Comparison of ENCODE assay signal across 18 mouse cellular contexts in genomic region chr3:66983481-66983880, GRCm38 (mm10). TPM values are rescaled to one million over a fixed set of nuclear protein-coding genes. Genes with fewer than 3 reads are reported as not detected.
DNase-seq lines count a peak whose midpoint lies in the region; ATAC-seq lines count a peak whose summit lies in the region.
"Had no signal": no experiment of that assay in that cellular context is flagged by ENCODE, and none has a peak within 500 bp of the region (broad histone marks: within the 10 kb centered on the region; RNA-seq: fewer than 3 reads in every experiment).

No protein-coding gene starts in this region.

- no peaks in the 10 kb centered on the region for H3K9me3 ChIP-seq in hindbrain, embryonic 11.5 days (ENCODE audit: control insufficient read depth, low read length)
- H3K9me3 ChIP-seq in hindbrain, embryonic 12.5 days (replicated peaks), result no peaks in the 10 kb centered on the region
- H3K9me3 ChIP-seq in midbrain, embryonic 14.5 days (ENCODE audit: control insufficient read depth, low read length), result no peaks in the 10 kb centered on the region
- H3K9me3 ChIP-seq in midbrain, embryonic 16.5 days (replicated peaks; ENCODE audit: control insufficient read depth, low read length, poor library complexity, severe bottlenecking), result no peaks in the 10 kb centered on the region
- no peaks in the 10 kb centered on the region for H3K9me3 ChIP-seq in limb, embryonic 10.5 days (replicated peaks)
- H3K9me3 ChIP-seq in forebrain, embryonic 15.5 days, result no peaks in the 10 kb centered on the region
- no peaks in the 10 kb centered on the region for H3K9me3 ChIP-seq in forebrain, embryonic 10.5 days
- H3K9me3 ChIP-seq: forebrain, embryonic 13.5 days had no signal

- H3K36me3 ChIP-seq in hindbrain, embryonic 11.5 days (ENCODE audit: control insufficient read depth, insufficient read depth, low read length), result no peaks in the 10 kb centered on the region
- H3K36me3 ChIP-seq in hindbrain, embryonic 12.5 days, result no peaks in the 10 kb centered on the region
- no peaks in the 10 kb centered on the region for H3K36me3 ChIP-seq in midbrain, embryonic 14.5 days (ENCODE audit: control insufficient read depth, insufficient read depth, low read length)
- no peaks in the 10 kb centered on the region for H3K36me3 ChIP-seq in midbrain, embryonic 16.5 days (ENCODE audit: control insufficient read depth, insufficient read depth, low read length)
- H3K36me3 ChIP-seq in limb, embryonic 10.5 days, result peaks cover 8% of the 10 kb centered on the region; the same call in 1 of the 2 replicates
- H3K36me3 ChIP-seq in forebrain, embryonic 15.5 days, result no peaks in the 10 kb centered on the region
- H3K36me3 ChIP-seq in forebrain, embryonic 10.5 days (replicated peaks), result no peaks in the 10 kb centered on the region

- no peak overlapping the region for H3K4me2 ChIP-seq in hindbrain, embryonic 11.5 days (replicated peaks; ENCODE audit: low read depth, low read length)
- no peak overlapping the region for H3K4me2 ChIP-seq in hindbrain, embryonic 12.5 days (replicated peaks)
- H3K4me2 ChIP-seq in midbrain, embryonic 14.5 days (ENCODE audit: low read length), result peak overlapping the region; percentile 43
- H3K4me2 ChIP-seq in midbrain, embryonic 16.5 days (ENCODE audit: low read length), result no peak overlapping the region
- H3K4me2 ChIP-seq in forebrain, embryonic 15.5 days (replicated peaks), result no peak overlapping the region

- H3K27me3 ChIP-seq in hindbrain, embryonic 11.5 days (ENCODE audit: control insufficient read depth, insufficient read depth, low read length), result peaks cover 33% of the 10 kb centered on the region
- H3K27me3 ChIP-seq in hindbrain, embryonic 12.5 days, result peaks cover 52% of the 10 kb centered on the region
- peaks cover 29% of the 10 kb centered on the region for H3K27me3 ChIP-seq in midbrain, embryonic 14.5 days (ENCODE audit: control insufficient read depth, insufficient read depth, low read length)
- no peaks in the 10 kb centered on the region for H3K27me3 ChIP-seq in midbrain, embryonic 16.5 days (ENCODE audit: control insufficient read depth, insufficient read depth, low read depth, low read length)
- H3K27me3 ChIP-seq in limb, embryonic 10.5 days (ENCODE audit: low read depth, poor library complexity, severe bottlenecking), result peaks cover 31% of the 10 kb centered on the region; the same call in 1 of the 2 replicates
- H3K27me3 ChIP-seq in forebrain, embryonic 15.5 days, result peaks cover 49% of the 10 kb centered on the region
- H3K27me3 ChIP-seq in forebrain, embryonic 10.5 days (ENCODE audit: poor library complexity, severe bottlenecking), result peaks cover 68% of the 10 kb centered on the region
- H3K27me3 ChIP-seq: Patski had no signal

- no peak overlapping the region for H3K27ac ChIP-seq in hindbrain, embryonic 11.5 days (ENCODE audit: low read depth, low read length)
- no peak overlapping the region for H3K27ac ChIP-seq in hindbrain, embryonic 12.5 days
- H3K27ac ChIP-seq in midbrain, embryonic 14.5 days (replicated peaks; ENCODE audit: low read depth, low read length), result no peak overlapping the region
- H3K27ac ChIP-seq in midbrain, embryonic 16.5 days (ENCODE audit: low read length), result no peak overlapping the region
- H3K27ac ChIP-seq in limb, embryonic 10.5 days, result peak overlapping the region; percentile 99
- H3K27ac ChIP-seq in forebrain, embryonic 15.5 days (replicated peaks), result no peak overlapping the region
- H3K27ac ChIP-seq in forebrain, embryonic 10.5 days, result no peak overlapping the region
- H3K27ac ChIP-seq: forebrain, embryonic 13.5 days; left cerebral cortex, adult 2 months had no signal

- no peak for ATAC-seq in hindbrain, embryonic 11.5 days (ENCODE audit: low FRiP score)
- no peak for ATAC-seq in hindbrain, embryonic 12.5 days (ENCODE audit: low FRiP score)
- no peak for ATAC-seq in midbrain, embryonic 14.5 days (ENCODE audit: low FRiP score, low TSS enrichment)
- ATAC-seq in midbrain, embryonic 16.5 days, result no peak
- no peak for ATAC-seq in forebrain, embryonic 15.5 days (replicated peaks)
- ATAC-seq: forebrain, embryonic 13.5 days; lung, postnatal 0 days; Patski had no signal

- no peak overlapping the region for H3K4me3 ChIP-seq in hindbrain, embryonic 11.5 days (ENCODE audit: low read depth, low read length)
- no peak overlapping the region for H3K4me3 ChIP-seq in hindbrain, embryonic 12.5 days
- H3K4me3 ChIP-seq in midbrain, embryonic 14.5 days (replicated peaks; ENCODE audit: low read depth, low read length), result peak overlapping the region; percentile 54; the same call in 1 of the 2 replicates
- H3K4me3 ChIP-seq in midbrain, embryonic 16.5 days (ENCODE audit: low read depth, low read length), result no peak overlapping the region
- peak overlapping the region; percentile 73 for H3K4me3 ChIP-seq in limb, embryonic 10.5 days
- H3K4me3 ChIP-seq in forebrain, embryonic 15.5 days, result no peak overlapping the region
- no peak overlapping the region for H3K4me3 ChIP-seq in forebrain, embryonic 10.5 days
- H3K4me3 ChIP-seq: left cerebral cortex, adult 2 months had no signal

- peaks cover 3% of the 10 kb centered on the region for H3K4me1 ChIP-seq in hindbrain, embryonic 11.5 days (replicated peaks; ENCODE audit: control insufficient read depth, insufficient read depth, low read length)
- H3K4me1 ChIP-seq in hindbrain, embryonic 12.5 days, result peaks cover 29% of the 10 kb centered on the region
- H3K4me1 ChIP-seq in midbrain, embryonic 14.5 days (ENCODE audit: control insufficient read depth, insufficient read depth, low read length), result peaks cover 13% of the 10 kb centered on the region; the same call in 1 of the 2 replicates
- H3K4me1 ChIP-seq in midbrain, embryonic 16.5 days (ENCODE audit: control insufficient read depth, insufficient read depth, low read length), result peaks cover 22% of the 10 kb centered on the region
- H3K4me1 ChIP-seq in limb, embryonic 10.5 days, result peaks cover 36% of the 10 kb centered on the region
- peaks cover 30% of the 10 kb centered on the region for H3K4me1 ChIP-seq in forebrain, embryonic 15.5 days
- peaks cover 47% of the 10 kb centered on the region for H3K4me1 ChIP-seq in forebrain, embryonic 10.5 days

- 12% methylated on average over 3 of the region's 3 CpGs for WGBS in hindbrain, embryonic 11.5 days
- WGBS in hindbrain, embryonic 12.5 days, result 10% methylated on average over 3 of the region's 3 CpGs
- WGBS in midbrain, embryonic 14.5 days, result 14% methylated on average over 3 of the region's 3 CpGs
- 19% methylated on average over 3 of the region's 3 CpGs for WGBS in midbrain, embryonic 16.5 days
- WGBS in limb, embryonic 10.5 days, result 19% methylated on average over 3 of the region's 3 CpGs
- WGBS in forebrain, embryonic 15.5 days, result 16% methylated on average over 3 of the region's 3 CpGs
- 11% methylated on average over 3 of the region's 3 CpGs for WGBS in forebrain, embryonic 10.5 days

- peak; percentile 10 for DNase-seq in hindbrain, embryonic 11.5 days (ENCODE audit: low spot score)
- no peak for DNase-seq in midbrain, embryonic 14.5 days
- DNase-seq in limb, embryonic 10.5 days (ENCODE audit: low spot score), result no peak
- no peak for DNase-seq in forebrain, embryonic 10.5 days (ENCODE audit: extremely low spot score, low spot score)
- DNase-seq: adrenal gland, adult 8-10 months; kidney, adult 18-20 months; kidney, postnatal 36 days; left cerebral cortex, postnatal 4 days; right cerebral cortex, postnatal 14 days; spleen, adult 18-20 months; thymus, postnatal 4 days had no signal

- H3K9ac ChIP-seq in hindbrain, embryonic 11.5 days (ENCODE audit: low read depth, low read length), result no peak overlapping the region
- no peak overlapping the region for H3K9ac ChIP-seq in hindbrain, embryonic 12.5 days
- H3K9ac ChIP-seq in midbrain, embryonic 14.5 days (replicated peaks; ENCODE audit: low read length), result no peak overlapping the region
- no peak overlapping the region for H3K9ac ChIP-seq in midbrain, embryonic 16.5 days (ENCODE audit: low read depth, low read length)
- H3K9ac ChIP-seq in forebrain, embryonic 15.5 days (replicated peaks), result no peak overlapping the region
- H3K9ac ChIP-seq: forebrain, embryonic 13.5 days had no signal

RNA-seq across cellular contexts. Expression of gene Shox2, which starts 1.9 kb away (rescaled TPM):
- polyA plus RNA-seq in hindbrain, embryonic 11.5 days (2014; fragmentation: Nextera tagmentation; extraction: Ambion mirVana), result 23.7 and 32.7 TPM in 2 replicates
- polyA plus RNA-seq in hindbrain, embryonic 12.5 days (2016; fragmentation: Nextera tagmentation; extraction: Ambion mirVana), result 40.6 and 42.4 TPM in 2 replicates
- 61.8 and 74.7 TPM in 2 replicates for polyA plus RNA-seq in midbrain, embryonic 14.5 days (2014; fragmentation: Nextera tagmentation; extraction: Ambion mirVana)
- polyA plus RNA-seq in midbrain, embryonic 16.5 days (2015; fragmentation: Nextera tagmentation; extraction: Ambion mirVana), result 50.4 and 55.3 TPM in 2 replicates
- polyA plus RNA-seq in limb, embryonic 10.5 days (2016; fragmentation: Nextera tagmentation; extraction: Ambion mirVana), result 101 and 131 TPM in 2 replicates
- 2.7 and 2.8 TPM in 2 replicates for polyA plus RNA-seq in forebrain, embryonic 15.5 days (2015; fragmentation: Nextera tagmentation; extraction: Ambion mirVana)
- 3.4 and 6.6 TPM in 2 replicates for polyA plus RNA-seq in forebrain, embryonic 10.5 days (2016; fragmentation: Nextera tagmentation; extraction: Ambion mirVana)

RNA-seq across cellular contexts. Expression of gene Rsrc1, which starts 2.3 kb away (rescaled TPM):
- 45.0 and 47.8 TPM in 2 replicates for polyA plus RNA-seq in hindbrain, embryonic 11.5 days (2014; fragmentation: Nextera tagmentation; extraction: Ambion mirVana)
- polyA plus RNA-seq in hindbrain, embryonic 12.5 days (2016; fragmentation: Nextera tagmentation; extraction: Ambion mirVana), result 40.3 and 40.7 TPM in 2 replicates
- polyA plus RNA-seq in midbrain, embryonic 14.5 days (2014; fragmentation: Nextera tagmentation; extraction: Ambion mirVana), result 42.2 and 50.9 TPM in 2 replicates
- polyA plus RNA-seq in midbrain, embryonic 16.5 days (2015; fragmentation: Nextera tagmentation; extraction: Ambion mirVana), result 42.4 and 44.3 TPM in 2 replicates
- polyA plus RNA-seq in limb, embryonic 10.5 days (2016; fragmentation: Nextera tagmentation; extraction: Ambion mirVana), result 54.6 and 54.7 TPM in 2 replicates
- polyA plus RNA-seq in forebrain, embryonic 15.5 days (2015; fragmentation: Nextera tagmentation; extraction: Ambion mirVana), result 27.2 and 27.6 TPM in 2 replicates
- 41.3 and 41.6 TPM in 2 replicates for polyA plus RNA-seq in forebrain, embryonic 10.5 days (2016; fragmentation: Nextera tagmentation; extraction: Ambion mirVana)

Comparison
In these comparisons a context has a peak if more than half of its experiments do, and no peak if none do; other contexts are left out.
1. H3K4me3 ChIP-seq: peak in midbrain, embryonic 14.5 days (single experiment) and limb, embryonic 10.5 days (single experiment); none in hindbrain, embryonic 11.5 days (single experiment), hindbrain, embryonic 12.5 days (single experiment), midbrain, embryonic 16.5 days (single experiment), forebrain, embryonic 15.5 days (single experiment) and forebrain, embryonic 10.5 days (single experiment).